Mouse (Mus musculus): ENCODE data around the gene E330009J07Rik. TPM values are rescaled to one million over a fixed set of nuclear protein-coding genes. Genes with fewer than 3 reads are reported as not detected.

E330009J07Rik gene
- polyA plus RNA-seq, 1 experiment, result 4.7 TPM

- no peaks in the 10 kb centered on the region for H3K4me1 ChIP-seq (ENCODE audit: control insufficient read depth, insufficient read depth, insufficient read length)
- no peak overlapping the region for H3K27ac ChIP-seq (ENCODE audit: insufficient read depth, low read length)
- no peak overlapping the region for H3K4me3 ChIP-seq (ENCODE audit: extremely low read depth, insufficient read depth, insufficient read length)
- no peak; the same call in 1 of the 2 replicates for TF ChIP-seq CTCF (IDR thresholded peaks at IDR 0.05; ENCODE audit: extremely low read depth, insufficient read depth, insufficient read length, insufficient replicate concordance)
- no peak for TF ChIP-seq POLR2A (IDR thresholded peaks at IDR 0.05; ENCODE audit: low read depth, low read length)
- 96% methylated on average over 7 of the region's 7 CpGs for WGBS
- H3K36me3 ChIP-seq (ENCODE audit: control insufficient read depth, insufficient read depth, low read length), result peaks cover 14% of the 10 kb centered on the region
- DNase-seq (ENCODE audit: low read depth in 1 of 2, low spot score in 2 of 2), result no peak
- no peaks in the 10 kb centered on the region for H3K27me3 ChIP-seq (ENCODE audit: control insufficient read depth, insufficient read depth, low read length)
These were observed 82.6 kb downstream of the E330009J07Rik start for GRCm38 (mm10) chr6:40353360-40353759.

Other genes starting within 250 kb of the E330009J07Rik start
- gene Agk, start 111.0 kb downstream of the E330009J07Rik start, polyA plus RNA-seq (2012; rRNA removed), result 5.1 and 5.3 TPM in 2 replicates
- not detected in 2 replicates for gene Wee2, start 3.0 kb upstream of the E330009J07Rik start, polyA plus RNA-seq (2012; rRNA removed)
- 7.2 and 8.5 TPM in 2 replicates for gene Ssbp1, start 35.2 kb upstream of the E330009J07Rik start, polyA plus RNA-seq (2012; rRNA removed)
- not detected in 2 replicates for gene Tas2r137, start 55.1 kb upstream of the E330009J07Rik start, polyA plus RNA-seq (2012; rRNA removed)
- not detected in 2 replicates for gene Tas2r108, start 57.4 kb upstream of the E330009J07Rik start, polyA plus RNA-seq (2012; rRNA removed)
- gene Prss37, start 83.4 kb upstream of the E330009J07Rik start, polyA plus RNA-seq (2012; rRNA removed), result not detected in 2 replicates
- gene Olfr461, start 118.9 kb upstream of the E330009J07Rik start, polyA plus RNA-seq (2012; rRNA removed), result not detected in 2 replicates
- not detected in 2 replicates for gene Olfr460, start 133.4 kb upstream of the E330009J07Rik start, polyA plus RNA-seq (2012; rRNA removed)
- 0.18 and 0.34 TPM in 2 replicates for gene Clec5a, start 149.7 kb upstream of the E330009J07Rik start, polyA plus RNA-seq (2012; rRNA removed)
- not detected in 2 replicates for gene Tas2r138, start 177.2 kb upstream of the E330009J07Rik start, polyA plus RNA-seq (2012; rRNA removed)
- 0.14 and 0.18 TPM in 2 replicates for gene Mgam, start 192.7 kb upstream of the E330009J07Rik start, polyA plus RNA-seq (2012; rRNA removed)